Mouse (Mus musculus) midbrain, embryonic 11.5 days (tissue): ENCODE measurements around the gene Zxdc. TPM values are rescaled to one million over a fixed set of nuclear protein-coding genes. Genes with fewer than 3 reads are reported as not detected.

Experiments used
- ATAC-seq: fragments of 200-750 bp; cut with Nextera tagmentation; 2 replicates; pipeline ENCODE4 v1.8.0; 2017; ENCODE audit warnings: moderate TSS enrichment, moderate library complexity; ENCODE audit not compliant: low FRiP score
- DNase-seq: peaks from one replicate; pipeline ENCODE4 v3.0.0; 2015; ENCODE audit warnings: low spot score; ENCODE audit errors: missing footprints
- H3K27ac ChIP-seq: fragments of 300-500 bp; sonication (generic); 2 replicates; pipeline ENCODE4 v1.5.1; 2014; ENCODE audit warnings: low read depth, low read length
- H3K27me3 ChIP-seq: fragments of 300-500 bp; sonication (generic); 2 replicates; pipeline ENCODE4 v1.6.1; 2014; ENCODE audit warnings: mild to moderate bottlenecking, low read length, moderate library complexity, mixed read lengths; ENCODE audit not compliant: control insufficient read depth, insufficient read depth
- H3K36me3 ChIP-seq: fragments of 300-500 bp; sonication (generic); 2 replicates; pipeline ENCODE4 v1.6.1; 2014; ENCODE audit warnings: mild to moderate bottlenecking, low read length, moderate library complexity, mixed read lengths; ENCODE audit not compliant: control insufficient read depth, insufficient read depth
- H3K4me1 ChIP-seq: fragments of 300-500 bp; sonication (generic); 2 replicates; pipeline ENCODE4 v1.6.1; 2014; ENCODE audit warnings: low read length; ENCODE audit not compliant: control insufficient read depth, insufficient read depth
- H3K4me2 ChIP-seq: fragments of 300-500 bp; sonication (generic); 2 replicates; pipeline ENCODE4 v1.6.1; 2014; ENCODE audit warnings: mild to moderate bottlenecking, moderate library complexity
- H3K4me3 ChIP-seq: fragments of 300-500 bp; sonication (generic); 2 replicates; pipeline ENCODE4 v1.5.1; 2014; ENCODE audit warnings: low read depth, low read length
- H3K9ac ChIP-seq: fragments of 300-500 bp; sonication (generic); 2 replicates; pipeline ENCODE4 v1.6.1; 2014; ENCODE audit warnings: low read length
- H3K9me3 ChIP-seq: fragments of 300-500 bp; sonication (generic); 2 replicates; pipeline ENCODE4 v1.6.1; 2016; ENCODE audit warnings: low read length; ENCODE audit not compliant: control insufficient read depth
- WGBS: fragments of 180-500 bp; shearing (Covaris S2); extraction: QIAGEN DNeasy Blood & Tissue Kit; methylation state at CpG from one replicate; pipeline ENCODE4 v1.1.7; 2014; 5-methylcytosine and 5-hydroxymethylcytosine counted together
- polyA plus RNA-seq: library from polyadenylated mRNA; unstranded; fragments of >200 nt; fragmentation: Nextera tagmentation; extraction: Ambion mirVana; gene quantifications from 2 replicates; pipeline ENCODE4 v1.2.1, GENCODE M21; 2014

The Zxdc gene
- polyA plus RNA-seq, 1 experiment from 2014 or later = 9.6 TPM

DNA sequence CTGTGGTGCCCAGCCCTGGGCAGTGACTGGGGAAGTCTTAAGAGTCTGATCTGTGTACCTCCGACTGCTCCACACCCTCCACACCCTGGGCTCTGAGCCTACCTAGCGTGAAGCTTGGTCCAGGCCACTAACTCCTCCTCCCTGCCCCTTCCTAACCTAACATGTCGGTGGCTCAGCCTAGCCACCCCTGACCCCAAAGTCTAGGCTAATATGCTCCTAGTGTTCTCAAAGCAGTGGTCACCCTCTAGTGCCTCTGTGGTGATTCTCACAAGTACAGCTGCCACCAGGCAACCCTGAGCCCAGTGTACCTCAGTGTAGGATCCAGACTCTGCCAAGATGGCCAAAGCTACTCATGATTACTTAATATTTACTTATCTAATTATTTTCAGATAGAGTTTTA lies 65.4 kb downstream of the Zxdc start:
- H3K4me2 ChIP-seq = no peak overlapping the region

DNA sequence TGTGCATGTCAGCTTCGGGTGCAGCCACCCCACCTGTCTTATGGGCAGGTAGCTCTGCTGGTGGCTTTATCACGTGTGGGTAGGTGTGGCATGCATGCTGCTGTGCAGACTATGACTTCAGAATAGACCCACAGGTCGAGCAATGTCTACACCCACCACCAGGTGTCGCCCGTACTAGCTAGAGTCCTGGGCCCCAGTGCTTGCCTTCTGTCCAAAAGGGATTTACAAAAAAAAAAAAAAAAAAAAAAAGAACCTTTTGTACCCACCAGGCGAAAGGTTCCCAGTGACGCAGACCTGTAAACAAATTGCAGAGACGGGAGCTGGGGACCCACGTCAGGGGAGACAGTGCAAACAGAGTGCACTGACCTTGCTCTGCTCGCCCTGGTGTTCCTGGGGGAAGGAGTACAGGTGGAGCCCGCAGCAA lies 65.9 kb downstream of the Zxdc start:
- H3K4me3 ChIP-seq = no peak overlapping the region
- no peak overlapping the region for H3K9ac ChIP-seq
- DNase-seq = peak; percentile 98
- ATAC-seq = peak; percentile 80
- no peak overlapping the region for H3K27ac ChIP-seq
- no peaks in the 10 kb centered on the region for H3K27me3 ChIP-seq
- WGBS = 17% methylated on average over 11 of the region's 11 CpGs
- no peaks in the 10 kb centered on the region for H3K36me3 ChIP-seq
- H3K4me1 ChIP-seq = no peaks in the 10 kb centered on the region
- no peak overlapping the region for H3K4me2 ChIP-seq
- H3K9me3 ChIP-seq = no peaks in the 10 kb centered on the region

More for the DNA sequence above, 65.4 kb downstream of the Zxdc start:
- WGBS = 63% methylated on average over 3 of the region's 3 CpGs
- peak; percentile 68 for ATAC-seq
- Histone ChIP-seq H3K9me3 (no peaks in the 10 kb centered on the region), H3K27me3 (no peaks in the 10 kb centered on the region), H3K9ac (no peak overlapping the region), H3K36me3 (no peaks in the 10 kb centered on the region), H3K27ac (no peak overlapping the region), H3K4me1 (no peaks in the 10 kb centered on the region), H3K4me3 (no peak overlapping the region)
- no peak for DNase-seq

DNA sequence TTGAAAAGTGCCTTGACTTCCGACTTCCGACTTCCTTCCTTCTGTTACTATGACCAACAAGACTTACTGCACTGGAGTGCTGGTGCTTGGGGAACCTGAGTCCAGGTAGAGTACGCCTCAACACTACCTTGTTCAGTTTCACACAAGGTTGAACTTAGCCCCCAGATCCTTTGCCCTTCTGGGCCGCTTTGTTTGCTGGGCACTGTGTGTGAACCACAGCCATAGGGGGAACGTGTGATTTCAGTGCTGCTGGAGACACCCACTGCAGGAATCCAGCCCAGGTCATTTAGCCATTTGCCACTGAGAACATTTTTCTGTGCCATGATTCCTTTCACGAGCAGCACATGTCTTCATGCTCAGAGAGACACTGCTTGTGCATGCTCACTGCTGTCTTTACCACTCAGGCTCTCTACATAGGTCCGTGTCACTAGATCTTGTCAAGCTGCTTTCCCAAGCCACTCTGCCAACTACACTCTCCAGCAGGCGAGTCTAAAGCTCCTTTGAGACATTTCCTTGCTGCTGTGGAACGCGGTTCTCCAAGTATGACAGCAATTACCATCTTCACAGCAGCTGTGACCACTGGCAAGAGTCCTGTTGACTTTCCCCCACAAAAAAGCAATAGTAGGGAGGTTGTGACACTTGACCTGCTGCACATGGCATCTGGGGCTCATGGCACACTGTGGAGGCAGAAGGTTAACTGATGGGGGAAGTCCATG lies 67.1 kb downstream of the Zxdc start:
- H3K4me3 ChIP-seq = no peak overlapping the region
- no peaks in the 10 kb centered on the region for H3K27me3 ChIP-seq
- ATAC-seq (no peak), DNase-seq (no peak)
- H3K4me2 ChIP-seq = no peak overlapping the region
- no peaks in the 10 kb centered on the region for H3K4me1 ChIP-seq
- no peaks in the 10 kb centered on the region for H3K9me3 ChIP-seq
- no peak overlapping the region for H3K27ac ChIP-seq
- no peaks in the 10 kb centered on the region for H3K36me3 ChIP-seq
- WGBS = 86% methylated on average over 10 of the region's 10 CpGs
- no peak overlapping the region for H3K9ac ChIP-seq

DNA sequence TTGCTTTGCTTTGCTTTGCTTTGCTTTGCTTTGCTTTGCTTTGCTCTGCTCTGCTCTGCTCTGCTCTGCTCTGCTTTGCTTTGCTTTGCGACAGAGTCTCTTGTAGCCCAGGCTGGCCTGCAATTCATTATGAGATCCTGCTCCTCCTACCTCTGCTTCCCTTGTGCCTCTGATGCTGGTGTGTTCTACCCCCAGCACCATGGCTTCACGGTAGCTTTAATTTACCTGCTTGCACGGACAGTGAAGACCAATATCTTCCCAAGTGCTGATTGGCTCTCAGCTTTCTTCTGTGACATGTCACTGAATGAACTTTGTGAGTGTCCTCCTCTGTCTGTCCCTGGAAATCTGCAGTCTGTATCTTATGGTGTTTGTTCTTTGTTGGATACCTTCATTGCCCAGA lies 67.7 kb downstream of the Zxdc start:
- no peak overlapping the region for H3K9ac ChIP-seq
- H3K36me3 ChIP-seq = no peaks in the 10 kb centered on the region
- H3K4me1 ChIP-seq = no peaks in the 10 kb centered on the region
- ATAC-seq (no peak), DNase-seq (no peak)
- H3K27me3 ChIP-seq = no peaks in the 10 kb centered on the region
- no peak overlapping the region for H3K27ac ChIP-seq
- 89% methylated on average over 3 of the region's 3 CpGs for WGBS
- no peaks in the 10 kb centered on the region for H3K9me3 ChIP-seq
- no peak overlapping the region for H3K4me3 ChIP-seq
- H3K4me2 ChIP-seq = no peak overlapping the region

DNA sequence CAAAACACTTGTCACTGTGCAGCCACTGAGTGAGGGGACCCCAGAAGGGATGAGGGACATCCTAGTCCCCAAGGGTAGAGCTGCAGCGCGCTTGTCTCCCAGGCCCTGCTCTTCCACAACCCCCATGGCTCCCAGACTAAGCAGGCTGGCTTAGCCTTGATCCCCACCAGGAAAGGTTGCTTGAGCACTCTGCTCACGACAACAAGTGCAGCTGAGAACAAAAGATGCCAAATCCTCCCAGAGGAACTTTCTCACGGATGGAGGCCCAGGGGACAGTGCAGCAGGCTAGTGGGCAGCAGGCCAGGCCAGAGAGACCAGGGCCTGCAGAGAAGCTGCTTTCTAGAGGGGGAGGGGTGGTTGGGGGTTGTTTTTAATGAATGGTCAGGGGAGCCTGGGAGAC lies 77.6 kb downstream of the Zxdc start:
- Histone ChIP-seq H3K4me1 (peaks cover 9% of the 10 kb centered on the region), H3K27ac (0 out of 2 replicates have a peak overlapping the region, but pooled peaks have one; percentile 20), H3K4me3 (no peak overlapping the region), H3K9me3 (no peaks in the 10 kb centered on the region), H3K36me3 (no peaks in the 10 kb centered on the region), H3K27me3 (no peaks in the 10 kb centered on the region), H3K9ac (no peak overlapping the region), H3K4me2 (no peak overlapping the region)
- DNase-seq (no peak), ATAC-seq (peak; percentile 82)
- WGBS = 18% methylated on average over 4 of the region's 4 CpGs

DNA sequence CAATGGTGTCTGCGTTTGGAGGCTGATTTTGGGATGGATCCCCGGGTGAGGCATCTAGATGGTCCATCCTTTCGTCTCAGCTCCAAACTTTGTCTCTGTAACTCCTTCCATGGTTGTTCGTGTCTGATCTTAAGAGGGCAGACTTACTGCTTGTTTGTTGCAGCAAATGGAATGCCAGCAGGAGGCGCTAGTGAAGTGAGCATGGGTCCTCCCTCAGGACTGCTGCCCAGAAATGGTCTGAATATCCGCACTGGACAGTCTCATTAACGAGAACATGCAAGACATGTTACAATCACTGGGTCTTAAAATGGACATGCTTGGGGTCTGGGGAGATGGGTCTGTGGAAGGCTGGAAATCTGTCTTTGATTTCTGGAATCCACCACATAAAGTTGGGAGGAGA lies 80.9 kb downstream of the Zxdc start:
- DNase-seq (peak; percentile 91), ATAC-seq (no peak)
- no peak overlapping the region for H3K4me3 ChIP-seq
- no peak overlapping the region for H3K9ac ChIP-seq
- H3K9me3 ChIP-seq = no peaks in the 10 kb centered on the region
- peaks cover 9% of the 10 kb centered on the region for H3K4me1 ChIP-seq
- 33% methylated on average over 7 of the region's 7 CpGs for WGBS
- H3K27ac ChIP-seq = no peak overlapping the region
- no peak overlapping the region for H3K4me2 ChIP-seq
- H3K36me3 ChIP-seq = no peaks in the 10 kb centered on the region
- H3K27me3 ChIP-seq = no peaks in the 10 kb centered on the region

DNA sequence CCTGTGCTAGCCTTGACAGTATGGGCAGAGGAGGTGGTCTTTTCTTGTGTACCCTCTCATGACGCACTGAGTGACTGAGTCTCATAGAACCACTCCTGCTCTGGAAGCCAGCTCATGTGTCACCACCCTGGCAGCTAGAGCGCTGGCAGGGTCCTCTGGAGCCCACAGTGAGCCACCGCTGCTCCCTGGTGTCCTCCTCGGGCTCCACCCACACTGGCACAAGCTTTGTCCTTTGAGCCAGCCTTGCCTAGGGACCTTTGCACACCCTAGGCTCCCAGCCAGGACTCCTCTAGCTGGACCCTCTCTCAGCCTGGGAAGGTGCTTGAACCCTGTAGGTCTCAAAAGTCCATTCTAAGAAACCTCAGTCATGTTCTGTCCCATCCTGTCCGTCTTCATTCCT lies 81.4 kb downstream of the Zxdc start:
- Histone ChIP-seq H3K4me3 (no peak overlapping the region), H3K27me3 (no peaks in the 10 kb centered on the region), H3K9me3 (no peaks in the 10 kb centered on the region), H3K4me1 (peaks cover 9% of the 10 kb centered on the region), H3K36me3 (no peaks in the 10 kb centered on the region), H3K9ac (no peak overlapping the region), H3K4me2 (no peak overlapping the region), H3K27ac (no peak overlapping the region)
- peak; percentile 37 for DNase-seq
- ATAC-seq = no peak
- 81% methylated on average over 5 of the region's 5 CpGs for WGBS

DNA sequence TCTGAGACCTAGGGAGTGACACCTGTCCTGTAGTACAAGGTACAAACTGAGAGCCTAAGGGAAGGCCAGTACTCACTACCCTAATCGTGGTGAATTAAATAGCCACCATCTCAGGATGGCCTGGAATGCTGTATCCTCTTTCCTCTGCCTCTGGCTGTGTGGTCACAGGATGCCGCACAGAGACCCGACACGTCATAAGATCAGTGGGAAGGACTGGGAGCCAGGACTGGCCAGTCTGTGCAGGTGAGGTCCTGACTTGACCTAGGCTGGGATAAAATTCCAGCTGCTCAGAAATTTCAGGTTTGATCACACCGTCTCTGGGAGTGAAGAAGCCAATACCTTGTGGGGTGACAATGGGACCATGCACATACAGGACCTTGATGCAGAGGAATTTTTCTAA lies 82.2 kb downstream of the Zxdc start:
- Histone ChIP-seq H3K9me3 (no peaks in the 10 kb centered on the region), H3K4me2 (no peak overlapping the region), H3K4me3 (no peak overlapping the region), H3K36me3 (no peaks in the 10 kb centered on the region), H3K27ac (no peak overlapping the region), H3K9ac (no peak overlapping the region), H3K27me3 (no peaks in the 10 kb centered on the region), H3K4me1 (peaks cover 9% of the 10 kb centered on the region)
- ATAC-seq = no peak
- no peak for DNase-seq
- WGBS = 86% methylated on average over 5 of the region's 5 CpGs

DNA sequence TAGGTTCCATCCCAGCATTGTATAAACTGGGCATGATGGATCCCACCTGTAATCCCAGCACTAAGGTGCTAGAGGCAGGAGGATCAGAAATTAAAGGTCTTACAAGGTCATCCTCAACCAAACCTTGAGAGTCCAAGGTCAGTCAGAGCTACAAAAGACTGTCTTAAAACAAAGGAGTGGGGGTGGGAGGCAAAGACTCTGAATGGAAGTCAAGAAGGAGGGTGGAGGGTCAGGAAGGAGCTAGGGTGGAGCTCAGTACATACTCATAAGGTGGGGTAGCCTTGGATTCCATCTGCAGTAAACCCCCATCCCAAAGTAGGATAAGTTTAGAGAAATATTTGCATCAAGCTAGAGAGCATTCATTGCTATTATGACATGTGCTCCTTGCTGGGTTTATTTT lies 83.3 kb downstream of the Zxdc start:
- Histone ChIP-seq H3K4me2 (no peak overlapping the region), H3K27ac (no peak overlapping the region), H3K4me1 (no peaks in the 10 kb centered on the region), H3K36me3 (no peaks in the 10 kb centered on the region), H3K9me3 (no peaks in the 10 kb centered on the region), H3K4me3 (no peak overlapping the region), H3K9ac (no peak overlapping the region), H3K27me3 (no peaks in the 10 kb centered on the region)
- DNase-seq (no peak), ATAC-seq (no peak)
